Mouse (Mus musculus) cerebellum, adult 2 months (tissue): ENCODE data around the gene Asgr1.

Experiments
- CTCF ChIP-seq: fragments of 200-500 bp; IDR thresholded peaks from 2 replicates; pipeline ENCODE4 v1.5.1; 2011; ENCODE audit warnings: low read depth, mild to moderate bottlenecking, control low read depth, low read length, moderate library complexity, borderline replicate concordance; ENCODE audit not compliant: insufficient read depth
- POLR2A ChIP-seq: fragments of 200-500 bp; IDR thresholded peaks from 2 replicates; pipeline ENCODE4 v1.6.1; 2011; ENCODE audit warnings: low read length, control low read depth, borderline replicate concordance; ENCODE audit not compliant: insufficient read depth

GRCm38 (mm10) chr11:70005521-70005920, 48.4 kb upstream of the Asgr1 start:
- peak; percentile 20 for TF ChIP-seq CTCF
- no peak for TF ChIP-seq POLR2A
